Mouse (Mus musculus) NIH3T3 (cell line): Measurements from ENCODE around the gene Mvb12a.

Experiments used
- DNase-seq: peaks from one replicate; pipeline ENCODE4 v3.0.0-alpha.2; 2012; ENCODE audit warnings: low read depth

Gene Mvb12a

DNA sequence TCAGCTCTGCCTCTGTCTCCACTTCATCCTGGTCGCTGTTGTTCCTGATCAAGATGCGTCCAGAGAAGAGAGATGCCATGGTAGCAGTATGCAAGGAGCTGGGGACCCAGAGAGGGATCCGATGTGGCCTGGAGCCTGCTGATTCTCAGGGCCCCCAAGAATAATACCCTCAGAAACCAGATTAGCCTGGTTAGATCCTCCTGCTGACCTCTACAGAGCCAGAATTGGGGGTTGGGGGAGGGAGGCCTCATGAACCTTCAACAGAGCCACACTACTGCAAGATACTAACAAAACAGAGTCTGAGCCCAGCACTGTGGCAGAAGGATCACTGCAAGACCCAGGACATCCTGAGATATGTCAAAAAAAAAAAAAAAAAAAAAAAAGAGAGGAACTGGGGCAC, 23.8 kb downstream of the Mvb12a start, which contains the start of gene Nxnl1:
TSS of gene Nxnl1 (minus strand) at position 101 of the 400 bp plus-strand sequence.
- DNase-seq: no peak

DNA sequence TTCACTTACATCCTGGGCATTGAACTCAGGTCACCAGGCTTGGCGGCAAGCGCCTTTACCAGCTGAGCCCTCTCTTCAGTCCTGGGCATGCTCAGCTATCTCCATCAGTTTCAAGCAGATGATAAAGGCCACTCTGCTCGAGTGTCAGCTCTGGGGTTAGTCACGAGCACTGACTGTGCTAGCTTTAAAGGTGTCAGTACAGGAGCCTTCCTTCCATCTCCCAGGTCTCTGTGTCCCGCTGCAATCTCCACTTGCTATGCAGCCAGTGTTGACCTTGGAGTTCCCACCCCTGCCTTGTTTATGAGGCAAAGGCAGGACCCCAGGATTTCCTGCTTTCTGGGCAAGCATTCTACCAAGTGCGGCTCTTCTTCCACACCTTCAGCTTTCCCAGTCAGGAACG, 24.9 kb downstream of the Mvb12a start:
- DNase-seq: no peak

DNA sequence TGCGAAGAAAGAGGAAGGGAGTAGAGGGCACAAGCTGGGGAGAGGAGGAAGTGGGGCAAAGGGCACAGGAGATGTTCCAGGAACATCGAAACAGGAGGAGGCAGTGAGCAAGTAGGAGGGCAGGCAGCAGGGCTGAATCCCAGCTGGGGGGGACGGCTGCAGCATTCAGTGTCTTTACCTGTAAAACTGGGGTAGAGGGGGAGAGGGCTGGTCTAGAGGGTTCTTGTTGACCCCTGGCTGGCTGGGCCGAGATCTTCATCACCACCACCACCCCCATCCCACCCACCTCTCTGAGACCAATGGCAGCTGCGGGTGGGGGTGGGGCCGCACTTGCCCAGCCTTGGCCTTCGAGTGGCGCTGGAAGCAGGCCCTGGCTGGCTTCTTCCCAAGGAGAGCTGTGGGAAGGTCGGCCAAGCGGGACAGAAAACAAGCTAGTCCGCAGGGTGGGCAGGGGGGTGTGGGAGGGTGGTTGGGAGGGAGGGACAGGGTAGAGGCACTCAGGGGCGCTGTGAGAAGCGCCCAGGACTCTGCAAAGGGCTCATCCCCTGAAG, 25.7 kb downstream of the Mvb12a start, which contains the start of gene Slc27a1:
TSS of gene Slc27a1 (plus strand) at position 496 of the 551 bp plus-strand sequence.
- peak; percentile 64 for DNase-seq

DNA sequence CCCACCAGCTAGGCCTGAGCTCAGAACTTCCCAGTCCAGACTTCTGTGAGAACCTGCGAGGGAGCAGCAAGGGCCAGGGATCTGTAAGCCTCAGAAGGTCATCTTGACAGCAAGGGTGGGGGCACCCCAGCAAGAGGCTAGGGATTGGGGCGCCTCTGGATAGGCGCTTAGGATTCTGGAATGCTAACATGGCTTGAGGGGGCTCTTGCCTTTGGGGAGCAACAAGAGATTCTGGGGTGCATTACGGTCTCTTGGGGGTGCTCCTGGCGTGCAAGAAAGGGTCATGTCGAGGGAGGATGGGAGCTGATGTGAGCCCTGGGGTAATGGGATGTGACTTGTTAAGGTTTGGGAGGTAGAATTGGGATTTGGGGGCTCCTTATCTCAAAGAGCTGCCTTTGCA, 26.2 kb downstream of the Mvb12a start:
- no peak for DNase-seq

DNA sequence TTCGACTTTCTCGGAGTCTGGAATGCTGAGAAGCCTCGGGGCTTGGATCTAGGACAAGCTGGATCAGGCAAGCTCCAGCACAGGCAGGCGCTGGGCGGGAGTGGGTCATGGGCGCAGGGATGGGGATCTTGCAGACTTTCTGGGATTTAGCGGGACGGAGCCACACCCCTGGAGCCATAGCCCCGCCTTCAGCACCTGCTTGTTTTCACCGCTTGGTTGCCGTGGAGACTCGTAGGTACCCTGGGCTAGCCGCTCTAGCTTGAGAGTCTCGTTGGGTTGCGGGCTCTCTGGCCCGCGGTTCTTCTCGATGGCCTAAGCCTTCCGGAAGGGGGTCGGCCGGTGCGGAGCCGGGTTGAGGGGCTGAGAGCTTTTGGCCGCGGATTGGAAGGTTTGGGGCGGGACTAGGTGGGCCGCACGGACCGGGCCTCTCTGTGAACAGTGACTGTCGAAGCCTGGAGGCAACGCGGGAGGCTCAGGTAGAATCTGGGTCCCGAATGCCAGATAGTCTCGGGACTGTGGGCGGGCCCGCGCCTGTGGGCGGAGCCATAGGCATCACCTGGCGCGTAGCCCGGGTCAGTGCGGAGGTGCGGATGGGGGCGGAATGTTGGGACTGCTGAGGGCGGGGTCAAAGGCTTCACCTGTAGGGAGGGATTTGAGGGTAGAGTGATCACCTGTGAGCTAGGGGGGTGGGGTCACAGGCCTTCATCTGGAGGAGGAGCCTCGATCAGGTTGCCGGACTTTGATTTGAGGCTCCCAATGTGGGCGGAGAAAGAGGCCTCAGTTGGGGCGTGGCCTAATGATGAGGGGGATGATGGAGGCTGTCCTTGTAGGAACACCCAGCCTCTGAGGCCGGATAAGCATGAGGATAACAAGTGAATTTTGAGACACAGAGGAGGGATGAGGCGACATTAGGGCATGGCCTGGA, 26.9 kb downstream of the Mvb12a start:
- DNase-seq: peak; percentile 88

GRCm38 (mm10) chr8:71570291-71570954, 27.7 kb downstream of the Mvb12a start:
- DNase-seq: peak; percentile 96

DNA sequence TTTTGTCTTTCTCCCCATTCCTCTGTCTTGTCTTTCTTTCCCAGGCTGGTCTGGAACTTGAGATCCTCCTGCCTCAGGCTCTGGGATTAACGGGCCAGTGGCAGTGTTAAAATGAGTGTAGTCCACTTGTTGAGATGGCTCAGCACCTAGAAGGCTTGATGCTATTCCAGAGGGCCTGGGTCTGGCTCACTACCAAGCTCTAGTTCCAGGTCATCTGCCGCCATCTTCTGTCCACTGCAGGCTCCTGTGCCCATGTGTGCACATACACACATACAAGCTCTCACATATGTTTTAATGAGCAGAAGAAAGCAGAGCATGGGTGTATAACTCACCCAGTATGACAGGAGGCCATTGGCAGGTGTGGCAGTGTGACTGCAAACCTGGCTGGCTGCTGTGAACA, 29.4 kb downstream of the Mvb12a start:
- no peak for DNase-seq

GRCm38 (mm10) chr8:71572847-71573633, 30.3 kb downstream of the Mvb12a start:
- peak; percentile 78 for DNase-seq

- DNase-seq: no peak
Observed at GRCm38 (mm10) chr8:71574426-71574825, 31.7 kb downstream of the Mvb12a start.

DNA sequence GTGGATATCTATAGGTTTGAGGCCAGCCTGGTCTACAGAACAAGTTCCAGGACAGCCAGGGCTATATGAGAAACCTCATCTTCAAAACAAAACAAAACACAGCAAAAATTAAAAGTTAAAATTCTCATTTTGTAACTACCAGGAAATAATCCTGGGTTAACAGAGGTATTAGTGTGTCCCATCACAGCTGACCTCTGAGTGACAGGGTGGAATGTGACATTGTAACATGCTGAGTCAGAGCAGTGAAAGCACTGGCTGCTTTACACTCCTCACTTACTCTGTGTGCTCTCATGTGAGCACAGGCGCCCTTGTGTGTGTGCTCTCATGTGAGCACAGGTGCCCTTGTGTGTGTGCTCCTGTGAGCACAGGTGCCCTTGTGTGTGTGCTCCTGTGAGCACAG, 32.3 kb downstream of the Mvb12a start:
- no peak for DNase-seq

DNA sequence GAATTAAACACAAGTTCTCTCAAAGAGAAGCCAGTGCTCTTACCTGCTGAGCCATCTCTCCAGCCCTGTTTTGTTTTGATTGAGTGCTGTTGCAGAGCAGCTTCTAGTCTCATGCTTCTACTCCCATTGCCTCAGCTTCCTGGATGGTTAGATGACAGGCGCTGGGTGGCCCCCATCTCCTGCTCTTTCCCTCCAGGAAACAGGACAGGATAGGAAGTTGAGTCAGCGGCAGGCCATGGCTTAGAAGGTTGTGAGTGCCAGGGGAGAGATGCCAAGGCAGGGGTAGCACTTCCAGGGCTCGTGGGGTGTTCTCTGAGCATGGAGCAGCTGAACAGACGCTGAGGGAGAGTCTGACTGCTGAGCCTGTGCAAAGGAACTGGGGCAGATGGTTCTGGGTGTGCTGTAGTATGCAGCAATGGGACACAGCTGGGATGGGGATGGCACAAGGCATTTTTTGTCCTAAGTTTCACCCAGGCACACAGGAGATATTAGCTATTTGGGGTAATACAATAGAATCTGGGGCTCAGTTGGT, 35.2 kb downstream of the Mvb12a start:
- DNase-seq: no peak

GRCm38 (mm10) chr8:71579009-71579408, 36.3 kb downstream of the Mvb12a start:
- DNase-seq: peak; percentile 45

DNA sequence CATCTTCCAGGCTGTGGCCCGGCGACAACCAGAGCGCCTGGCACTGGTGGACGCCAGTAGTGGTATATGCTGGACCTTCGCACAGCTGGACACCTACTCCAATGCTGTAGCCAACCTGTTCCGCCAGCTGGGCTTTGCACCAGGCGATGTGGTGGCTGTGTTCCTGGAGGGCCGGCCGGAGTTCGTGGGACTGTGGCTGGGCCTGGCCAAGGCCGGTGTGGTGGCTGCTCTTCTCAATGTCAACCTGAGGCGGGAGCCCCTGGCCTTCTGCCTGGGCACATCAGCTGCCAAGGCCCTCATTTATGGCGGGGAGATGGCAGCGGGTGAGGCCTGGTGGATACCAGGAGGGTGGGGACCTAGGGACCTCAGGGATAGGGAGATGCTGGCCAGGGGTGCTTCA, 36.8 kb downstream of the Mvb12a start:
- no peak for DNase-seq

- peak; percentile 83 for DNase-seq
Observed at GRCm38 (mm10) chr8:71580201-71580600, 37.5 kb downstream of the Mvb12a start.

DNA sequence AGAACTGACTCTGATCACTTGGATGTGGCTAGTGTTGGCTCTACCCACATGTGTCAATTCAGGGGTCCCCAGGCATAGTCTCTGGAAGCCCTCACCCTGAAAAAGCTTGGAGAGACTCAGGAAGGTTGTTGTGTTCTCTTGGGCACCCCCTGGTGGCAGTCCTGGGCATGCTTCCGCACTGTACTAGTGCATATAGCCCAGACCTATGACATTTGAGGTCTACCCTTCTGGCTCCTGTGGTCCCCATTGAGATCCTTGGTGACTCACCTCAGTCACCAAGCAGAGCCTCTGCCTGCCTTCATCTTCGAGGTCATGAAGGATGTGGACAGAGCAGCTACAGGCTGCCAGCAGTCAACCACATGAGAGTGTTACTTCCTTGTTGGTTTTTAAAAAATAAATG, 44.2 kb downstream of the Mvb12a start:
- DNase-seq: peak; percentile 41

GRCm38 (mm10) chr8:71588762-71589161, 46.0 kb downstream of the Mvb12a start:
- no peak for DNase-seq

- DNase-seq: no peak
Observed at GRCm38 (mm10) chr8:71591017-71591416, 48.3 kb downstream of the Mvb12a start.

GRCm38 (mm10) chr8:71591471-71592373, 49.0 kb downstream of the Mvb12a start, which contains the start of gene Pgls:
Gene Pgls, plus strand, starts transcription at chr8:71592176.
- peak; percentile 98 for DNase-seq

GRCm38 (mm10) chr8:71592374-71593170, 49.9 kb downstream of the Mvb12a start:
- peak; percentile 81 for DNase-seq
